Mouse (Mus musculus): ENCODE data around the gene Ksr1. TPM values are rescaled to one million over a fixed set of nuclear protein-coding genes. Genes with fewer than 3 reads are reported as not detected.
A peak's percentile ranks its signal among the peaks of the same experiment; 100 is the strongest.

Gene Ksr1
- total RNA-seq, 2 experiments from 2014 or later, result 103 to 116 TPM

GRCm38 (mm10) chr11:79094727-79095126 is 51.5 kb downstream of the Ksr1 start:
- peak; percentile 60 for DNase-seq (ENCODE audit: low spot score)

GRCm38 (mm10) chr11:79093986-79094695 is 52.1 kb downstream of the Ksr1 start:
- DNase-seq (ENCODE audit: low spot score), result no peak

DNA sequence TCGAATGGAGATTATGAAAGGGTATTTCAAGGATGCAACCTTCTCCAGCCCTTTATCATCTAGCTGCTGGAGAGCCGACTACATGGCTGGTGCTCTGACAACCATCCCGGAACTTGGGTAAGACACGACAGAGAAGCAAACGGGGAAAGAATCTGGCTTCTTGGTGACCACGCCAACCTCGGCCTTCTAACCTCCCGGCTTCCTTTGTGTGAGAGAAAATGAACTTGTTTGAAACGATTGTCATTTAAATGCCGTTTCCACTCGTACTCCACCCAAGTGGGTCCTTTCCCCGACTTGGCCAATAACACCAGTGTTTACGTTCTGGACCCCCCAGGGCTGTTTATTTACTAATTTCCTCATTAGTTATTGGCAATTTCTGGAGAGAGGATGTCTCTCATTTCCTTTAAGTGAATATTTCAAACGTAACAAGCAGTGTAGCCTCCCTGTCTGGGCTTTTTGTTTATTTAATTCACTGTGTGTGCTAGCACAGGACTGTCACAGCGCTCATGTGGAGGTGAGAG is 52.8 kb downstream of the Ksr1 start:
- no peak for DNase-seq (ENCODE audit: low spot score)

- DNase-seq (ENCODE audit: low spot score), result no peak
Measured at GRCm38 (mm10) chr11:79092802-79093201, 53.4 kb downstream of the Ksr1 start.

DNA sequence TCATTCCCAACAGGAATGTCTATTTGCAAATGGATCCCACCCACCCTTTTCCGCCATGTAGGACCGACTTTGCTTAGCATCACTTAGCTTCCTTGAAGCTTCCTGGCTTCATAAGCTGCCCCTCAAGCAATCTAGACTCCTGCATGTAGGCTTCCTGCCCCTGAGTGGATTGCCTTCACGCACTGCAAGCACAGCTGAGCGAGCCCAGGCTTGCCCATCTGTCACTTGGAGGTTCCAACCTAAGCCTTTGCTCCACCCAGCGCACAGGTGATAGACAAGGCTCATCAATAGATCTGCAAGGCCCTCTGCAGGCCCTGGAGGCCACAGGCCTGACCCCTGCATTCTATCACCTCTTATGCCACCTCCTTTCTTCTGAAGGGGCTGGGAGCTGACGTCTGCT is 54.0 kb downstream of the Ksr1 start:
- no peak for DNase-seq (ENCODE audit: low spot score)

GRCm38 (mm10) chr11:79089756-79090155 is 56.5 kb downstream of the Ksr1 start:
- DNase-seq (ENCODE audit: low spot score), result no peak

- no peak for DNase-seq (ENCODE audit: low spot score)
Measured at GRCm38 (mm10) chr11:79089027-79089426, 57.2 kb downstream of the Ksr1 start.

- DNase-seq (ENCODE audit: low spot score), result no peak
Measured at GRCm38 (mm10) chr11:79088325-79088724, 57.9 kb downstream of the Ksr1 start.

DNA sequence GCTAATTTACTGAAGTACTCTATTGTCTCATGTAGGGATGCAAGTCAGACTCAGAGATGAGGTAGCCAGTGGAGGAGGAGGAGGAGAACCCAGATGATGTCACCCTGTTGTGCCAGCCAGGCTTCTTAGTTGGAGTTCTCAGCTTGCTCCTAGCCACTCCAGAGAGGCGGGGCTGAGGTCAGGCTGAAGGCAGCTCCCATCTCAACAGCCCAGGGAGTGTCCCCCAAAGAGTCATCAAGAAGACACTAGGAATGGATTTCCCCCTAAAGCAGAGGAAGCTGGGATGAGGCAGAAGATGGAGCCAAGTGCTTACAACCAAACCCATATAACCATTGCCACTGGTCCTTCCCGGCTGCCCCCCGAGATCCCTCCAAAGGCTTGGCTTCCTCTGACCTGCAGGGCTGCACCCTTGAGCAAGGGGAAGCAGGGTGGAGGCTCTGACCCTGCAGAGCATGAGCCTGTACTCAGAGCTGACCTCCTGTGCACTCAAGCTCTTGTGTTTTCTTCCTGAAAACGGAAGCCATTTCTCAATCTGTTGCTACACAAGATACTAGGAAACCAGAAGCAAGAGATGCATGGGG is 58.4 kb downstream of the Ksr1 start:
- DNase-seq (ENCODE audit: low spot score), result peak; percentile 60

- DNase-seq (ENCODE audit: low spot score), result no peak
Measured at GRCm38 (mm10) chr11:79086787-79087186, 59.4 kb downstream of the Ksr1 start.

GRCm38 (mm10) chr11:79085059-79085458 is 61.1 kb downstream of the Ksr1 start:
- DNase-seq (ENCODE audit: low spot score), result no peak

GRCm38 (mm10) chr11:79083018-79083441 is 63.2 kb downstream of the Ksr1 start:
- no peak for DNase-seq (ENCODE audit: low spot score)

- peak; percentile 80 for DNase-seq (ENCODE audit: low spot score)
Measured at GRCm38 (mm10) chr11:79080965-79081891, 65.0 kb downstream of the Ksr1 start.

GRCm38 (mm10) chr11:79080081-79080480 is 66.1 kb downstream of the Ksr1 start:
- peak; percentile 36 for DNase-seq (ENCODE audit: low spot score)

GRCm38 (mm10) chr11:79076484-79076883 is 69.7 kb downstream of the Ksr1 start:
- no peak for DNase-seq (ENCODE audit: low spot score)

DNA sequence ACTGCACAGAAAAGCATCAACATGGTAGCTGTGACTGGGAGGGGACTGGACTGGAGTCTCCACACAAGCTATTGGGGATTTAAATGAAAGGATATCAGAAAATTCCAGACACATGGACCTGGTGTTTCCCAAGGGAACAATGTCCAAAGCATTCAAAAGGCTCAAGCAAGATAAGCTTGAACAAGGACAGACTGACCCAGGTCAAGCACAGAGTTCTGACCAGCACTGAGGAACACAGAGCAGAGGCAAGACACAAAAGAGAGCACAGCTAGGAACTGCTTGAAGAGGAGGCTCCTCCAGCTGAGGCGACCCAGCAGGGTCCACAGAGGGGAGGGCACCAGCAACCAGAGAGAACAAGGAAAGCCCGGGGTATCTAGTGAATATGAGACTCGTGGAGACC is 71.2 kb downstream of the Ksr1 start:
- DNase-seq (ENCODE audit: low spot score), result no peak

DNA sequence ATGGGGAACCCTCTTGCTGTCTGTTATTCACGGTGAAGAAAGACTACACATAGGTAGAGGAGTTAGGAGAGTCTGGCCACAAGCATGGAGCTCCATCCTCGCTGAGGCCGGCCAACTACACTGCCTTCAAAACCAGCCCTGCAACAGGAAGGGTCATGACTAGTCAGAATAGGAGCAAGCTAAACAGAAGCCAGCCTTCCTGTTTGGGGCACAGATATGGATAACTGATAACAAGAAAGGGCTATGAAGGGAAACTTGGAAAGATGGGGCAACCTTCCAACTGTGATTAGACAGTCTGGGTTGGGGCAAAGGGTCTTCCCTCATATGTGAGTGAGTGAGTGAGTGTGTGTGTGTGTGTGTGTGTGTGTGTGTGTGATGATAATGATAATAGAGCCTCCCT is 71.6 kb downstream of the Ksr1 start:
- no peak for DNase-seq (ENCODE audit: low spot score)

DNA sequence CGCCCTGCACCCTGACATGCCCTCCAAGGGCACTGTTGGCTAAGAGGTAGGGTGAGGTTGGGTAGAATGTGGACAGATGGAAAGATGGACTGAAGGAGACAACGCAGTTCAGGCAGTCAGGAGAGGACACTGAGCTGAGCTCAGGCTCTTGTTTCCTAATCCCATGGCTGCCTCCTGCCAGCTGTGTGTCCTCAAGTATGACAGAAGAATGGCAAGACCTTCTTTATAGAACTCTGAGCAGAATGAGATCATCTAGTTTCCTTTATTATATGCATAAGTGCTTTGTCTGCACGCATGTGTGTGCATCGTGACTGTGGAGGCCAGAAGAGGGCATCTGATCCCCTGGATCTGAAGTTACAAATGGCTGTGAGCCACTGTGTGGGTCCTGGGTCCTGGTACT is 72.6 kb downstream of the Ksr1 start:
- no peak for DNase-seq (ENCODE audit: low spot score)

DNA sequence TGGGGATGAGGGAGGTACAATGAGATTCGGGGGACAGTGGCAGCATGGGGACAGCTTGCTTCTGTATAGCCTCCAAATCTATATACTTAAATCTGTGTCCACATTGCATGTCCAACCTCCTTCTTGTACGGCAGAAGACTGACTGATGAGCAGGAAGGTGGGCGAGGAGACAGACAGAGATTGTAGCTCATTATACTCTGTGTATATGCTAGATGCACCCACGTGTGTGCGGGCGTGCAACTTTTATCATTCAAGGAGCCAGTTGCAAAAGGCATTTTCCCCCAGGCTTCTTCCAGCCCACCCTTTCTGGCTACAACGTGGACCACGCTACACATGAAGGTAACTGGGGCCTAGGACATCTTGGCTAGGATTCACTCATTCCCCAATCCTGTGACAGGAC is 74.1 kb downstream of the Ksr1 start:
- no peak for DNase-seq (ENCODE audit: low spot score)

GRCm38 (mm10) chr11:79071082-79071972 is 74.9 kb downstream of the Ksr1 start:
- no peak for DNase-seq (ENCODE audit: low spot score)
